Mouse (Mus musculus) liver, embryonic 13.5 days (tissue): ENCODE results near the gene Dgki. TPM values are rescaled to one million over a fixed set of nuclear protein-coding genes. Genes with fewer than 3 reads are reported as not detected.

Source experiments
- ATAC-seq: fragments of 200-750 bp; cut with Nextera tagmentation; 2 replicates; pipeline ENCODE4 v1.8.0; 2017; ENCODE audit warnings: low read depth, mild to moderate bottlenecking, moderate number of reproducible peaks, moderate library complexity
- DNase-seq: peaks from one replicate; pipeline ENCODE4 v3.0.0; 2022
- H3K27ac ChIP-seq: fragments of 300-500 bp; sonication (generic); 2 replicates; pipeline ENCODE4 v1.5.1; 2015; ENCODE audit warnings: moderate library complexity, mild to moderate bottlenecking, inconsistent platforms
- H3K27me3 ChIP-seq: fragments of 300-500 bp; sonication (generic); 2 replicates; pipeline ENCODE4 v1.6.1; 2015; ENCODE audit warnings: mild to moderate bottlenecking, inconsistent platforms
- H3K36me3 ChIP-seq: fragments of 300-500 bp; sonication (generic); 2 replicates; pipeline ENCODE4 v1.6.1; 2015; ENCODE audit warnings: mild to moderate bottlenecking, inconsistent platforms
- H3K4me1 ChIP-seq: fragments of 300-500 bp; sonication (generic); replicated peaks from 2 replicates; pipeline ENCODE4 v1.6.1; 2015; ENCODE audit warnings: inconsistent platforms
- H3K4me2 ChIP-seq: fragments of 300-500 bp; sonication (generic); 2 replicates; pipeline ENCODE4 v1.6.1; 2015; ENCODE audit warnings: inconsistent platforms, mild to moderate bottlenecking, moderate library complexity
- H3K4me3 ChIP-seq: fragments of 300-500 bp; sonication (generic); replicated peaks from 2 replicates; pipeline ENCODE4 v1.5.1; 2015; ENCODE audit warnings: mild to moderate bottlenecking, inconsistent platforms
- H3K9ac ChIP-seq: fragments of 300-500 bp; sonication (generic); 2 replicates; pipeline ENCODE4 v1.6.1; 2015; ENCODE audit warnings: mild to moderate bottlenecking, inconsistent platforms
- H3K9me3 ChIP-seq: fragments of 300-500 bp; sonication (generic); replicated peaks from 2 replicates; pipeline ENCODE4 v1.6.1; 2016; ENCODE audit warnings: inconsistent platforms
- WGBS: fragments of 180-500 bp; shearing (Covaris S2); methylation state at CpG from one replicate; pipeline ENCODE4 v1.1.7; 2015; ENCODE audit not compliant: insufficient replicate concordance; 5-methylcytosine and 5-hydroxymethylcytosine counted together
- polyA plus RNA-seq: library from polyadenylated mRNA; unstranded; fragments of >200 nt; fragmentation: Nextera tagmentation; extraction: Ambion mirVana; gene quantifications from 2 replicates; pipeline ENCODE4 v1.2.1, GENCODE M21; 2015

Dgki gene
- polyA plus RNA-seq, 1 experiment from 2014 or later: 0.06 TPM

- 42% methylated on average over 8 of the region's 8 CpGs for WGBS
- H3K36me3 ChIP-seq: no peaks in the 10 kb centered on the region
Measured at GRCm38 (mm10) chr6:36903159-36903794, 396.7 kb downstream of the Dgki start.

GRCm38 (mm10) chr6:36899872-36900271, 400.1 kb downstream of the Dgki start:
- ATAC-seq: no peak
- H3K9me3 ChIP-seq: no peaks in the 10 kb centered on the region
- no peaks in the 10 kb centered on the region for H3K4me1 ChIP-seq
- H3K36me3 ChIP-seq: no peaks in the 10 kb centered on the region
- H3K4me2 ChIP-seq: no peak overlapping the region
- WGBS: 77% methylated on average over 4 of the region's 4 CpGs
- H3K4me3 ChIP-seq: no peak overlapping the region
- no peaks in the 10 kb centered on the region for H3K27me3 ChIP-seq
- DNase-seq: no peak
- no peak overlapping the region for H3K27ac ChIP-seq
- no peak overlapping the region for H3K9ac ChIP-seq

More at GRCm38 (mm10) chr6:36903159-36903794, 396.7 kb downstream of the Dgki start:
- no peaks in the 10 kb centered on the region for H3K27me3 ChIP-seq
- no peak overlapping the region for H3K9ac ChIP-seq
- H3K27ac ChIP-seq: no peak overlapping the region
- H3K4me2 ChIP-seq: no peak overlapping the region
- no peaks in the 10 kb centered on the region for H3K4me1 ChIP-seq
- ATAC-seq (no peak), DNase-seq (no peak)
- H3K4me3 ChIP-seq: no peak overlapping the region
- H3K9me3 ChIP-seq: no peaks in the 10 kb centered on the region

DNA sequence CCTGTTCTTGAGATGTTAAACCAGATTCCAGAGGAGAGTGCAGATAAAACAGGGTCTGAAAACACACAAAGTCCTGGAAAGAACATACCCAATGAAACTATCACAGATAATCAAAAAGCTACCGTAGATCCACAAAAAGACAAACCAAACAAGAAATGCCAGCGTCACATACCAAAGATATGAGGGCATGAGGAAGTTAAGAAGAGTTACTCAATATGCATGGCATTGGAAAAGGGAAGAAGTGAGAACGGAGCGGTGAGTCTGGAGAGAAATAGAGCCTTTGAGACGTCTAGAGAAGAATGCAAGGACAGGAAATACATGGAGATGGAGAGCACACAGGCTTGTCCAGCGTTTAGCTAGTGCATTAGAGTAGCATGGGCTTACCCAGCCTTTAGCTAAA, 401.6 kb downstream of the Dgki start:
- Histone ChIP-seq H3K36me3 (no peaks in the 10 kb centered on the region), H3K27ac (no peak overlapping the region), H3K4me1 (no peaks in the 10 kb centered on the region), H3K4me2 (no peak overlapping the region), H3K4me3 (no peak overlapping the region), H3K9me3 (no peaks in the 10 kb centered on the region), H3K27me3 (no peaks in the 10 kb centered on the region), H3K9ac (no peak overlapping the region)
- ATAC-seq: no peak
- WGBS: 27% methylated on average over 6 of the region's 6 CpGs
- DNase-seq: no peak

DNA sequence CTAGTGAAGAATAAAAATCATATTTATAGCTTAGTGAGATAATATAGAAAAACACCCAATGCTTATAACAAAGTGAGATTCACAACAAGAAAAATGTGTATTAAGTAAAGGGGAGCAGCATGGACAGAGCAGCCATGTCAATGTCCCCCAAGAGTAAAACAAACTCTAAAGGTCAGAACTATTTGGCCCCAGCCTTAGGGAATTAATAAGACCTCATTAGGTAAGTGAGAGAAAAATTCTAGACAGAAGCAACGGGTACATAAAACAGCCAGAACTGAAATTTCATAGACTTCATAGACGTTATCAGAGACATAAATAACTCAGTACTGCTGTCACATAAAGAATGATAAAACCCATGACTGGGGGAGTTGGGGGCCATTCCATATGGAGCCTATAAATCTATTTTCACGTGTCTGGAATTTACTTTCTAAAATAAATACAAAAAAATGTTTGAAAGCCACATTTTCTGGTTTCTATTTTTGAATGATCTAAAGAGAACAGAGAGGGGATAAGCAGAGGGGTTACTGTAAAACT, 402.3 kb downstream of the Dgki start:
- Histone ChIP-seq H3K27ac (no peak overlapping the region), H3K27me3 (no peaks in the 10 kb centered on the region), H3K9ac (no peak overlapping the region), H3K36me3 (no peaks in the 10 kb centered on the region), H3K4me1 (no peaks in the 10 kb centered on the region), H3K4me2 (no peak overlapping the region), H3K4me3 (no peak overlapping the region), H3K9me3 (no peaks in the 10 kb centered on the region)
- 45% methylated on average over 3 of the region's 3 CpGs for WGBS
- no peak for DNase-seq
- no peak for ATAC-seq

DNA sequence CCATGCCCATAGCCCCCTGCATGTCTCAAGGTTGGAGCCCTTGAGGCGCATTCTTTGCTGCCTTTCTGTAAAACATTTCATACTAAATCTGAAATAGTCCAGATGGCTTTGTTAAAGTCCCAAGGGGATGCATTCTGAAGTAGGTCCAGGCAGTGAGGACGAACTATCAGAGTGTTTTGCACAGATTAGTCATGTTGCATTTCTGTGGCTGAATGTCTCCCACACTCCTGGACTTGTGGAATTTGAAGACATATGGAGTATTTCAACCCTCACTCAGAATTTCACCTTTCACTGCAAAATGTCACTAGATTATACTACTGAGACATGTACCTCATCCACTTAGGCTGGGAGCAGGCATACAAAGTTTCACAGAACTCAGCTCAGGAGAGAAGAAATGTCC, 403.3 kb downstream of the Dgki start:
- H3K4me3 ChIP-seq: no peak overlapping the region
- no peak for DNase-seq
- H3K9me3 ChIP-seq: no peaks in the 10 kb centered on the region
- H3K4me2 ChIP-seq: no peak overlapping the region
- no peak overlapping the region for H3K9ac ChIP-seq
- no peaks in the 10 kb centered on the region for H3K4me1 ChIP-seq
- no peaks in the 10 kb centered on the region for H3K27me3 ChIP-seq
- ATAC-seq: no peak
- 42% methylated on average over 2 of the region's 2 CpGs for WGBS
- no peaks in the 10 kb centered on the region for H3K36me3 ChIP-seq
- H3K27ac ChIP-seq: no peak overlapping the region

GRCm38 (mm10) chr6:36891820-36892219, 408.2 kb downstream of the Dgki start:
- H3K4me3 ChIP-seq: no peak overlapping the region
- H3K9me3 ChIP-seq: no peaks in the 10 kb centered on the region
- H3K9ac ChIP-seq: no peak overlapping the region
- no peaks in the 10 kb centered on the region for H3K36me3 ChIP-seq
- H3K4me1 ChIP-seq: no peaks in the 10 kb centered on the region
- ATAC-seq (no peak), DNase-seq (no peak)
- 63% methylated on average over 5 of the region's 5 CpGs for WGBS
- no peak overlapping the region for H3K4me2 ChIP-seq
- no peak overlapping the region for H3K27ac ChIP-seq
- no peaks in the 10 kb centered on the region for H3K27me3 ChIP-seq

DNA sequence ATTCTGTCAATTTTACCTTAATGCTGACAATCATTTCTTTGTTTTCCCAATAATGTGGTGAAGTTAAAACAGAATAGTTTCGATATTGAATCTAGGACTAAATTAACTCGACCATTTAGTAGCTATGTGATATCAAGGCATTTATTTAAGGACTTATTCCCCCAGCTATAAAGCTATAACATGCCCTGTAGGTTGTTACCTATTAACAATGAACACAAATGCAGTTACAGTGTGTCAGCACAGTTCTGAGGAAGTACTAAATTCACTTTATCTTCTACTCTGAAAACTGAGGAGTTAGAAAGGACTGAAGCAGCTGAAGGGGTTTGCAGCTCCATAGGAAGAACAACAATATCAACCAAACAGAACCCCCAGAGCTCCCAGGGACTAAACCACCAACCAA, 409.2 kb downstream of the Dgki start:
- no peak for ATAC-seq
- Histone ChIP-seq H3K27ac (no peak overlapping the region), H3K4me2 (no peak overlapping the region), H3K4me1 (no peaks in the 10 kb centered on the region), H3K4me3 (no peak overlapping the region), H3K27me3 (no peaks in the 10 kb centered on the region), H3K9ac (no peak overlapping the region), H3K9me3 (no peaks in the 10 kb centered on the region), H3K36me3 (no peaks in the 10 kb centered on the region)
- WGBS: 42% methylated on average over 2 of the region's 2 CpGs
- no peak for DNase-seq

GRCm38 (mm10) chr6:36890296-36890695, 409.7 kb downstream of the Dgki start:
- Histone ChIP-seq H3K36me3 (no peaks in the 10 kb centered on the region), H3K27ac (no peak overlapping the region), H3K4me3 (no peak overlapping the region), H3K4me2 (no peak overlapping the region), H3K9me3 (no peaks in the 10 kb centered on the region), H3K9ac (no peak overlapping the region), H3K4me1 (no peaks in the 10 kb centered on the region), H3K27me3 (no peaks in the 10 kb centered on the region)
- ATAC-seq: no peak
- 20% methylated on average over 5 of the region's 5 CpGs for WGBS
- no peak for DNase-seq

GRCm38 (mm10) chr6:36881309-36881708, 418.7 kb downstream of the Dgki start:
- Histone ChIP-seq H3K4me3 (no peak overlapping the region), H3K9ac (no peak overlapping the region), H3K27ac (no peak overlapping the region), H3K36me3 (no peaks in the 10 kb centered on the region), H3K27me3 (no peaks in the 10 kb centered on the region), H3K4me1 (no peaks in the 10 kb centered on the region), H3K9me3 (no peaks in the 10 kb centered on the region), H3K4me2 (no peak overlapping the region)
- DNase-seq: no peak
- no peak for ATAC-seq
- WGBS: 56% methylated on average over 4 of the region's 4 CpGs

DNA sequence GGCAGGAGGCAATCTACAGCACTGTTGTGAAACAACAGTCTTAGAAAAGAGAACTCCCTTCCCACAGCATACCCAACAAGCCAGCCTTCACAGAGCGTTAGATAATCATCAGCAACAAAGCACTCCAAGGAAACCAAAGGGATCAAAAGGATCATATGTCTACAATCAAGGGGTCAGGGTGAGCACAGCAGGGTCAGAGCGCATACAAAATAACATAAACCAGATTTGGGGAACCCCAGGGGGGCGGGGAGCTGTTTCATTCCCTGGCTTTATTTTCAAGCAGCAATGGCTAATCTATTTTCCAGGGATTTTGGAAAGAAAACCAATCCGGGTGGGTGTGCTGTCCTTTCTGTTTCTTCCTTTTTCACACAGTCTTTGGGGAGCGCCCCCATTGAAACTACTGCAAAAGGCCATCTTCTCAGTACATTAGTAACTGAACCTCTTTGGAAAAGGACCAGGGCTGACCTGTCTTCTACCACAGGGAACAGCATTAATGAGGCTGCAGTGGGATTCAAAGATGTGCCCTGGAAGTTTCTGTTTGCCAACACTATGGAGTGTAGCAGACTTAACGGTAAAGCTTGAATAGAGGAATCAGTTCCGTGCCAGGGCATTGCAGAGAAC, 419.2 kb downstream of the Dgki start:
- Histone ChIP-seq H3K27ac (no peak overlapping the region), H3K9ac (no peak overlapping the region), H3K36me3 (no peaks in the 10 kb centered on the region), H3K27me3 (no peaks in the 10 kb centered on the region), H3K4me2 (no peak overlapping the region), H3K4me3 (no peak overlapping the region), H3K9me3 (no peaks in the 10 kb centered on the region), H3K4me1 (no peaks in the 10 kb centered on the region)
- DNase-seq (no peak), ATAC-seq (no peak)
- 52% methylated on average over 7 of the region's 7 CpGs for WGBS

DNA sequence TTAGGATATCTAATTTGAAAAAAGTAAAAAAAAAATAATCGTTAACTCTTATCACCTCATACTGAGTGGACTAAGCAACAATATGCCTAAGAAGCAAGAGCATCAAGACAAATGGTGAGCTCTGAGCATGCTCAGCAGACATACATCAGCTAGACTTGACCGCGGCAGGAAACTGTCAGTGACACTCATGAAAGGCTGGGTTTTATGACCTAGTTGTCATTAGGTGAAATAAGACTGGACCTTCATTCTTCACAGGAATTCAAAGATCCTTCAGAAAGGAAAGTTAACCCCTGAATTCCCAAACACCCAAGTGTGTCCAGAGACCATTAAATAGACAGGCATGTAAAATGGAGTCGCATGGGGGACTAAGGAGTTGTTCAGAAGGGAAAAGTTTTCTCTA, 422.6 kb downstream of the Dgki start:
- Histone ChIP-seq H3K9ac (no peak overlapping the region), H3K27me3 (no peaks in the 10 kb centered on the region), H3K27ac (no peak overlapping the region), H3K9me3 (no peaks in the 10 kb centered on the region), H3K4me3 (no peak overlapping the region), H3K4me1 (no peaks in the 10 kb centered on the region), H3K4me2 (no peak overlapping the region), H3K36me3 (no peaks in the 10 kb centered on the region)
- ATAC-seq (no peak), DNase-seq (no peak)
- 65% methylated on average over 4 of the region's 4 CpGs for WGBS

DNA sequence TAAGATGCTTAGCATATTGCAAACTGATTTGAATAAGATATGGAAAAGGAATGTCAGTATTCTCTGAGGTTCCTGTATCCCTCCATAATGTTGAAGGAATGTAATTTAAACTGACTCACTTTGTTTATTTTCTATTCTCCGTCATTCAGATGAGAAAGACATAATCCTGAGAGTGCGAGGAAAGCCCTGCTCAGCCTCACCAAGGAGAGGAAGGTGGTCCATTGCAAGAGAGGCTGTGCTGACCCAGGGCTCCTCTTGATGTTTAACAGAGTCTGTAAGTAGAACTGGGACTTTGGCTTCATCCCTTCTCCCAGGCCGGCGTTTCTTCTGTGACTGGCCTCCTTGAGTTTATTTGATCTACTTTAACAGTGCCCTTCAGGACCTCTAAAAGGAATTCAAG, 423.6 kb downstream of the Dgki start:
- ATAC-seq (no peak), DNase-seq (no peak)
- H3K4me2 ChIP-seq: no peak overlapping the region
- H3K27ac ChIP-seq: no peak overlapping the region
- H3K36me3 ChIP-seq: no peaks in the 10 kb centered on the region
- no peak overlapping the region for H3K9ac ChIP-seq
- no peaks in the 10 kb centered on the region for H3K4me1 ChIP-seq
- H3K9me3 ChIP-seq: no peaks in the 10 kb centered on the region
- H3K27me3 ChIP-seq: no peaks in the 10 kb centered on the region
- no peak overlapping the region for H3K4me3 ChIP-seq
- 63% methylated on average over 4 of the region's 4 CpGs for WGBS
